Mouse (Mus musculus) thymus, adult 2 months (tissue): ENCODE measurements around the gene Lrrc4.

Source experiments
- CTCF ChIP-seq: fragments of 200-500 bp; IDR thresholded peaks from 2 replicates; pipeline ENCODE4 v1.5.1; 2012; ENCODE audit warnings: mild to moderate bottlenecking, control low read depth, low read length, moderate library complexity, borderline replicate concordance; ENCODE audit not compliant: control insufficient read depth, poor library complexity, insufficient read depth; ENCODE audit errors: extremely low read depth
- POLR2A ChIP-seq: fragments of 200-500 bp; IDR thresholded peaks from 2 replicates; pipeline ENCODE4 v1.6.1; 2012; ENCODE audit warnings: mild to moderate bottlenecking, low read length, control low read depth, moderate library complexity; ENCODE audit not compliant: control insufficient read depth, poor library complexity, insufficient read depth; ENCODE audit errors: extremely low read depth

DNA sequence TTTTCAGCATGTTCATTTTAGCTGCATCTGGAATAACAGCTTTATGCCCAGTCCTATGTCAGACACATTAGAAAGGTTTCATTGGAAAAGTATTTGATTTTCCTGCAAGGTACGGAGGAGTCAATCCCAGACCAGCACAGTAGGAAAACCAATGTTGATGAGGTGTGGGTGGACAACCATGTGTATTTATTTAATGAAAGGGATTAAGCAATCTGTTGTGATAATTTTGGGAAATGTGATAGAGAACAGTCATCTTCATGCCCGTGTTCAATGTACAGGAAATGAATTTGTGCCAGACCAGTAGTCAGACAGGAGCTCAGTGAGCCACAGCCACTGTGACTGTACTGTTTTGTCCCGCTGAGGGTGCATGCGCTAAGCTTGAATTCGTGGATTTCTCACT lies 143.8 kb downstream of the Lrrc4 start:
- TF ChIP-seq CTCF (no peak), POLR2A (no peak)
